Comparison of ENCODE assay signal across 1 mouse cellular context in the genomic region with DNA sequence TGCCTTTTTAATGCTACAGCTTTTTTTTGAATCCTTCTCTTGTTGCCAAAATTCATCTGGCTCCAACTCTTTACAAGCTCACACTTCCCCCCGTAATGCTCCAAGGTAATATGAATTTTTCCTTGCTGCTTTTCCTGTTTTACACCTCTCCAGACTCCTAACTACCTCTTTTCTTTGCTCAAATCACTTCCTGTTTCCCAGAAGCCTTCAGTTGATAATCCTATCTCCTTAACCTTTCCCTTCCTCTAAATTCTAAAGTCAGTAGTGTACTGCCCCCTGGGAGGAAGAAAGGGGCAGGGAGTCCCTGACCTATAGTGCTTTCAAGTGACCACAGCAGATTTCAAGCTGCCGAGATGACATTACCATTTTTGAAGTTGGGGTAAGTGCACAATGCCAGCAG.
TF ChIP-seq lines count a peak whose summit lies in the region.

No protein-coding gene starts in this region.

TF ChIP-seq in MEL, 35 proteins besides CTCF, POLR2A, EP300 and RAD21:
- TF ChIP-seq RCOR1 (IDR thresholded peaks at IDR 0.05; ENCODE audit: low read depth, low read length) (peak; percentile 53; the same call in 1 of the 2 replicates), MAFK (IDR thresholded peaks at IDR 0.05; ENCODE audit: borderline replicate concordance, low read depth, low read length) (no peak), TCF12 (IDR thresholded peaks at IDR 0.05; ENCODE audit: low read depth, low read length) (0 out of 2 replicates have a peak, but pooled peaks have one; percentile 14), BHLHE40 (IDR thresholded peaks at IDR 0.05; ENCODE audit: borderline replicate concordance, low read depth, low read length) (no peak), ETS1 (IDR thresholded peaks at IDR 0.05; ENCODE audit: low read depth, low read length) (0 out of 2 replicates have a peak, but pooled peaks have one; percentile 22), USF1 (IDR thresholded peaks at IDR 0.05; ENCODE audit: low read depth, low read length) (no peak), ZC3H11A (IDR thresholded peaks at IDR 0.05; ENCODE audit: low read depth, low read length) (no peak), GABPA (IDR thresholded peaks at IDR 0.05; ENCODE audit: low read depth, low read length) (no peak), TBP (IDR thresholded peaks at IDR 0.05; ENCODE audit: low read depth, low read length) (no peak), ZNF384 (IDR thresholded peaks at IDR 0.05; ENCODE audit: low read depth, low read length) (no peak), TAL1 (IDR thresholded peaks at IDR 0.05; ENCODE audit: low read length) (0 out of 2 replicates have a peak, but pooled peaks have one; percentile 12), NRF1 (IDR thresholded peaks at IDR 0.05; ENCODE audit: insufficient read depth, low read depth, low read length, poor library complexity, severe bottlenecking) (no peak), GATA1 (IDR thresholded peaks at IDR 0.05; ENCODE audit: low read depth, low read length) (peak; percentile 35; the same call in 1 of the 2 replicates), ELF1 (IDR thresholded peaks at IDR 0.05; ENCODE audit: low read depth, low read length) (peak; percentile 59; the same call in 1 of the 2 replicates), POLR2AphosphoS5 (IDR thresholded peaks at IDR 0.05; ENCODE audit: borderline replicate concordance, low read depth, low read length) (no peak)
